Mouse (Mus musculus) hindbrain, embryonic 16.5 days (tissue): ENCODE results near the gene Catsperz. TPM values are rescaled to one million over a fixed set of nuclear protein-coding genes. Genes with fewer than 3 reads are reported as not detected.
"Not testable (repeated sequence)": the region's sequence is repeated elsewhere in the genome, so short reads cannot be mapped to it uniquely, and the experiment has no call there.

Source experiments
- ATAC-seq: fragments of 200-750 bp; cut with Nextera tagmentation; 2 replicates; pipeline ENCODE4 v1.8.0; 2017; ENCODE audit warnings: moderate TSS enrichment, moderate library complexity
- H3K27ac ChIP-seq: fragments of 300-500 bp; sonication (generic); 2 replicates; pipeline ENCODE4 v1.5.1; 2014; ENCODE audit warnings: low read depth, mild to moderate bottlenecking, control low read depth, low read length, moderate library complexity
- H3K27me3 ChIP-seq: fragments of 300-500 bp; sonication (generic); replicated peaks from 2 replicates; pipeline ENCODE4 v1.6.1; 2014; ENCODE audit warnings: low read length; ENCODE audit not compliant: control insufficient read depth, insufficient read depth
- H3K36me3 ChIP-seq: fragments of 300-500 bp; sonication (generic); 2 replicates; pipeline ENCODE4 v1.6.1; 2014; ENCODE audit warnings: mild to moderate bottlenecking, low read length, moderate library complexity, mixed read lengths; ENCODE audit not compliant: control insufficient read depth, insufficient read depth
- H3K4me1 ChIP-seq: fragments of 300-500 bp; sonication (generic); 2 replicates; pipeline ENCODE4 v1.6.1; 2014; ENCODE audit warnings: low read depth, low read length; ENCODE audit not compliant: control insufficient read depth, insufficient read depth
- H3K4me2 ChIP-seq: fragments of 300-500 bp; sonication (generic); 2 replicates; pipeline ENCODE4 v1.6.1; 2014; ENCODE audit warnings: mild to moderate bottlenecking, low read length, control low read depth, moderate library complexity
- H3K4me3 ChIP-seq: fragments of 300-500 bp; sonication (generic); 2 replicates; pipeline ENCODE4 v1.5.1; 2014; ENCODE audit warnings: mild to moderate bottlenecking, low read length, control low read depth, moderate library complexity
- H3K9ac ChIP-seq: fragments of 300-500 bp; sonication (generic); 2 replicates; pipeline ENCODE4 v1.6.1; 2014; ENCODE audit warnings: low read depth, mild to moderate bottlenecking, control low read depth, low read length, moderate library complexity
- H3K9me3 ChIP-seq: fragments of 300-500 bp; sonication (generic); 2 replicates; pipeline ENCODE4 v1.6.1; 2014; ENCODE audit warnings: mild to moderate bottlenecking, low read length, moderate library complexity; ENCODE audit not compliant: control insufficient read depth
- WGBS: fragments of 180-500 bp; shearing (Covaris S2); extraction: QIAGEN DNeasy Blood & Tissue Kit; methylation state at CpG from one replicate; pipeline ENCODE4 v1.1.7; 2014; 5-methylcytosine and 5-hydroxymethylcytosine counted together
- polyA plus RNA-seq: library from polyadenylated mRNA; unstranded; fragments of >200 nt; fragmentation: Nextera tagmentation; extraction: Ambion mirVana; gene quantifications from 2 replicates; pipeline ENCODE4 v1.2.1, GENCODE M21; 2015

Catsperz gene
- polyA plus RNA-seq, 1 experiment from 2014 or later: 3.3 TPM

DNA sequence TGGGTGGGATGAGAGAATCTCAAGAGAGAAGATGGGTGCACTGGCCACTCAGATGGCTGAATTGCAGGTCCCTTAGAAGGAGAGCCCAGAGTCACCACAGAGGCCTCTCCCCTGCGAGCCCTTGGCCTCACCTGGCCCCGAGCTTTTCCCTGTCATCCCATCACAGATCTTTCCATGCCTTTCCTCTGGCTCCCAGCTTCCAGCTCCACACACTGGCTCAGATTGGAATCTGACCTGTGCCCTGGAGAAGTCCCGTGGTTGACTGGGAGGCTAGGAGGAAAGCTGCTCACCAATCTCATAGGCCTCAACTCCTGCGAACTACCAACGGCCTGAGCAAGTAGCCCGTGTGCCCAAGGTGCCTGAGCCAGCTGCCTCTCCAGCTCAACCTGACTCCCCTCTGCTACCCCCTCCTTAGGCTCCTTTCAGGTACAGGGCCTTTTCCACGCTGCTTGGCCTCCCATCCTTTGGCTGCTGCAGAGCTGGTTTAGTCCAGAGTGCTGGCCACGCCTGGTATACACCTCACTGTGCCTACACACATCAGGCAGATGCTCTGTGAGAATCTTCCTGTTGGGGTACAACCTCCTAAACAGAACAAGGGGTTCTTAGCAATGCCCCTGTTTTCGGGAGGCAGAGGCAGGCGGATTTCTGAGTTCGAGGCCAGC is 19.6 kb downstream of the Catsperz start:
- Histone ChIP-seq H3K4me1 (peaks cover 20% of the 10 kb centered on the region), H3K9me3 (no peaks in the 10 kb centered on the region), H3K27ac (no peak overlapping the region), H3K4me2 (no peak overlapping the region), H3K27me3 (no peaks in the 10 kb centered on the region), H3K4me3 (no peak overlapping the region), H3K36me3 (peaks cover 19% of the 10 kb centered on the region), H3K9ac (no peak overlapping the region)
- 93% methylated on average over 11 of the region's 11 CpGs for WGBS
- no peak for ATAC-seq

DNA sequence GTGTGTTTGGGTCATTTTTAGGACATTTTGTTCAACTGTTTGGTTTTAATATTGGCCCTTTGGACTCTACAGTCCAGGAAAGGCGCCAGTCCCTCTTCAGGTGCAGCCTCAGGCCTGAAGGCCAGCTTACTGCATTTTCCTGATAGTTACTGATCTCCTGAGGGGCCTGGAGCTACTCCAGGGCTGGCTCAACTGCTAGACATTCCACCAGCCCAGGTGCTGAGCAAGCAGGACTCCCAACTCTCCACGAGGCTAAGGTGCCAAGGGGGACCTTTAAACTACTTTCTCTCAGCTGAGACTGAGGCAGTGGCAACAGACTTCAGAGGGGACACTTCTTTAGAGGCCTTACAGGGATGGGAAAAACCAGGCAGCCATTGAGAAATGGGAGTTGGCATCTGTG is 20.3 kb downstream of the Catsperz start:
- H3K4me1 ChIP-seq: peaks cover 20% of the 10 kb centered on the region
- no peaks in the 10 kb centered on the region for H3K27me3 ChIP-seq
- H3K36me3 ChIP-seq: peaks cover 19% of the 10 kb centered on the region
- no peak overlapping the region for H3K27ac ChIP-seq
- no peak overlapping the region for H3K4me3 ChIP-seq
- no peak overlapping the region for H3K4me2 ChIP-seq
- ATAC-seq: no peak
- whole genome bisulfite sequencing: 85% methylated on average over 2 of the region's 2 CpGs
- no peak overlapping the region for H3K9ac ChIP-seq
- no peaks in the 10 kb centered on the region for H3K9me3 ChIP-seq

DNA sequence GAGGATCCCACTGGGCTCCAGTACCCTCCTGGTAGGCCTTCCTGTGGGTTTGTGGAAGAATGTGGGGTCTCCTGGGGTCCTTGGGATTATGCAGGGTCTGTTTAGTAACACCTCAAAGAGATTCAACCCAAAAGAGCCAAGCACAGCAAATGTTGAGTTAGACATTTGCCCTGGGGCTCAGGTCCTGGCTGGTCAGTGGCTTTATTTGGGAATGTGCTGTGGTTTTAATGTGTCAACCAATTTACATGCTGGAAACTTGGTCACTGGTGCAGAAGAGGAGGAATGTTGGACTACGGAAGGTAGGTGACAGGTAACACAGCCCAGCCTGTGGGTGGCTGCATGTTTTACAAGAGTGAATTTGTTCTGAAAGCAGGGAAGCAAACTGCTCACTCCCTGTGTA is 22.1 kb downstream of the Catsperz start:
- ATAC-seq: no peak
- Histone ChIP-seq H3K36me3 (peaks cover 19% of the 10 kb centered on the region), H3K27me3 (no peaks in the 10 kb centered on the region), H3K4me1 (peaks cover 10% of the 10 kb centered on the region), H3K4me3 (no peak overlapping the region), H3K9me3 (no peaks in the 10 kb centered on the region), H3K9ac (no peak overlapping the region), H3K27ac (no peak overlapping the region), H3K4me2 (no peak overlapping the region)
- 97% methylated on average over 1 of the region's 1 CpGs for WGBS

DNA sequence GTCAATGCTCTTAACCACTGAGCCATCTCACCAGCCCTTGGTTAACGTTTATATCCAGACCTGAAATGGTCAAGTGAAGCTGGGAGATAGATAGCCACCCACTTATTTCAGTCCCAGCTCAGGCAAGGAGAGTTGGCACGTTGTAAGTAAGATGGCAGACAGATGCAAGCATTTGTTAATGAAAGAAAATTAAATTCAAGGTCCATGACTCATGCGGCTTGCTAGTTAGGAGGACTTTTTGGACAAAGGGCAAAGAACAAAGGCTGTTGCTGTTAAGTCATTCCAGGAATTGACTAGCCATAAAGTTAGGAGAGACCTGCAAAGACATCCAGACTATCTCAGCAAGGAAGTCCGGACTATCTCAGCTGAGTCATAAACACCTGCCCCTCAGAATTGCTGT is 25.5 kb downstream of the Catsperz start:
- WGBS: 86% methylated on average over 4 of the region's 4 CpGs
- no peaks in the 10 kb centered on the region for H3K4me1 ChIP-seq
- ATAC-seq: no peak
- no peaks in the 10 kb centered on the region for H3K27me3 ChIP-seq
- no peak overlapping the region for H3K27ac ChIP-seq
- no peaks in the 10 kb centered on the region for H3K36me3 ChIP-seq
- H3K4me3 ChIP-seq: no peak overlapping the region
- H3K9me3 ChIP-seq: no peaks in the 10 kb centered on the region
- no peak overlapping the region for H3K9ac ChIP-seq
- H3K4me2 ChIP-seq: no peak overlapping the region

DNA sequence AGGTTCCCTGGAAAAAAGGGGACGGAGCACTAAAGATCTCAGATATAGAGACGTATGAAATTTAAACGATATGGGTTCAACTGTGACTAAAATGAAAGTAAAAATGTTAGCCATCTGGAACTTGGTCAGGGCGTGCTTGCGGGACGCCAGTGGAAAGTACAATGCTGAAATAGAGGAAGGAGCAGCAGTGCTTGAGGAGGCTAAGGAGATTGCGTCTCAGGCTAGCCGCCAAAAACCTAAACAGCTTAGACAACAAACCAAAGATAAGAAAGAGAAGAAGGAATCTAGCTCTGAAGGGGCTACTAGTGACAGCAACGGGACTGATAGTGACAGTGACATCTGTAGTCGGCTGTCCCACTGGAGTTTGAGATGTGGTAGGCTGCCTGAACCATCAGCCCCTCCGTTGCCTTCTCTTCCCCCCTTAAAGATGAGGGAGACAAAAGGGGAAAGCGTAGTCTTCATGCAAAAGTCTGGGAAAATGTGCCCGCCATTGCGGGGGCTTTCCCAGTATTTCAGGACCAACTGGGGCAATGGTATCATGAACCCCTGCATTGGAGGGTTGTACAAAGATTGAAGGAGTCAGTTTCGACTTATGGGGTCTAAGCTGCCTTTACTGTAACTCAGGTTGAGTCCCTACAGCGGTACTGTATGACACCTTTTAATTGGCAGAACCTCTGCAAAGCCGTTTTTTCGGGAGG is 29.4 kb downstream of the Catsperz start:
- not testable (repeated sequence) for H3K9ac ChIP-seq, H3K27ac ChIP-seq, H3K27me3 ChIP-seq, H3K9me3 ChIP-seq, H3K4me2 ChIP-seq, ATAC-seq, H3K4me3 ChIP-seq, H3K36me3 ChIP-seq, H3K4me1 ChIP-seq
- WGBS: 94% methylated on average over 18 of the region's 18 CpGs

DNA sequence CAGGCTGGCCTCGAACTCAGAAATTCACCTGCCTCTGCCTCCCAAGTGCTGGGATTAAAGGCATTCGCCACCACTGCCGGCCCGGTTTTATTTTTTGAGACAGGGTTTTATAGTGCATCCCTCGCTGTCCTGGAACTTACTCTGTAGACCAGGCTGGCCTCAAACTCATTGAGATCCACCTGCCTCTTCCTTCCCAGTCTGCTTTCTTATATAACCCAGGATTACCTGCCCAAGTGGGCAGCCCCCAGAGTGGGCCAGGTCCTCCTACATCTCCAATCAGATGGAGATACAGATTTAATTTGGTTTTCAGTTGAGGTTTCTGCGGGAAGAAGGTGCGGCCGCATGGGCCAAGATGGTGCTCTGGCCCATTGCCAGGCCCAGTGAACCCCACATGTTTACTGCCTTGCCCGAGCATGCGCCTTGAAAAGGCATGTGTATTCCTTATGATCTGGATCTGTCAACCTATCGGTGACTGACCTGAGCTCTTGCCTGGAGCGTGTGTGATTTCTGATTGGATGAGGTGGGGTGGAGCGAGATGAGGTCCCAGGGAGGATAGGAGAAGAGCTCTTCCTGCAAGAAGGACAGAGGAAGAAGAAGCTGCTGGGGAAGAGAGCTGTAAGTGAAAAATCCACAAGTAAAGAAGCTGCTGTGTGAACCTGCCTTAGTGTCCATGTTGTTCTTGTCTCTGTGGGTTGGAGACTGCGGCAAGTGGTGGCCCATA is 31.3 kb downstream of the Catsperz start:
- H3K4me3 ChIP-seq: no peak overlapping the region
- no peaks in the 10 kb centered on the region for H3K4me1 ChIP-seq
- no peak overlapping the region for H3K9ac ChIP-seq
- no peak for ATAC-seq
- no peak overlapping the region for H3K27ac ChIP-seq
- no peaks in the 10 kb centered on the region for H3K36me3 ChIP-seq
- H3K4me2 ChIP-seq: no peak overlapping the region
- no peaks in the 10 kb centered on the region for H3K9me3 ChIP-seq
- 94% methylated on average over 14 of the region's 14 CpGs for WGBS
- no peaks in the 10 kb centered on the region for H3K27me3 ChIP-seq

DNA sequence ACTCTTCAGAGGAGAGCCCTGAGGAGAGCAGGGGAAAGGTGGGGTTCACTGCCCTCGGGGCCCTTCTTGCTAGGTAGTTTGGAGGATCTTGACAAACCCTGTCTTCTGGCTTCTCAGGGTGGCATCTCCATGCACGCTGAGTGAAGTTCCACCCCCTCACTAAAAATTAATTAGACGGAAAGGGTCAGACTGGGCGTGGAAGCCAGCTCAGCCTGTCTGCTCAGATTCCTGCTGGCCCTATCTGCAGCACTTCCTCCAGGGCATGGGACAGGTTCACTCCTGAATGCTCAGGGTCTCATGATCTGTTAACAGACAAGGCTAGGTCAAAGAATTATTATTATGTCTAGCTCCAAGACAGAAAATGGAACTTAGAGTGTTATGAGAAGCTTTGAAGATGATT is 32.7 kb downstream of the Catsperz start:
- no peaks in the 10 kb centered on the region for H3K4me1 ChIP-seq
- H3K36me3 ChIP-seq: no peaks in the 10 kb centered on the region
- no peaks in the 10 kb centered on the region for H3K27me3 ChIP-seq
- no peak overlapping the region for H3K4me2 ChIP-seq
- H3K27ac ChIP-seq: no peak overlapping the region
- no peak for ATAC-seq
- no peak overlapping the region for H3K4me3 ChIP-seq
- no peak overlapping the region for H3K9ac ChIP-seq
- 68% methylated on average over 4 of the region's 4 CpGs for WGBS
- H3K9me3 ChIP-seq: no peaks in the 10 kb centered on the region

DNA sequence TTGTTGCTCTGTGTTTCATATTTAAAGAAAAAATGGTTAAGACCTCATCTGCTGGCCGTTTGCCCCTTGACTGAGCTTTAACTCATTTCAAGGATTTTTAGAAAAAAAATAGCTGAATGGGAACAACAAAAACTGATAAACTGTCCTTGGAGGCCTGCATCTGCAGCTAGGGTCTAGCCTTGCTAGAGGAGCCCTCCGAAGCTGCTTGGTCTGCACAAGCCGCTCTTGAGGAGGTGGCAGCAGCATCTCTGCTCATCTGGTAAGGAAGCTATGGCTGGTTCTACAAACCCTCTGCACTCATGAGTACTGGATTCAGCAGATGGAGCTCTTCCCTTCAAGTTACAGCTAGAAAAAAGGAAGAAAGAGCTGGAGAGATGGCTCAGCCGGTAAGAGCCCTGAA is 47.2 kb downstream of the Catsperz start:
- H3K4me1 ChIP-seq: no peaks in the 10 kb centered on the region
- no peak overlapping the region for H3K27ac ChIP-seq
- no peak overlapping the region for H3K9ac ChIP-seq
- ATAC-seq: no peak
- H3K9me3 ChIP-seq: peaks cover 10% of the 10 kb centered on the region
- no peak overlapping the region for H3K4me2 ChIP-seq
- no peak overlapping the region for H3K4me3 ChIP-seq
- no peaks in the 10 kb centered on the region for H3K36me3 ChIP-seq
- WGBS: 84% methylated on average over 4 of the region's 4 CpGs
- no peaks in the 10 kb centered on the region for H3K27me3 ChIP-seq

DNA sequence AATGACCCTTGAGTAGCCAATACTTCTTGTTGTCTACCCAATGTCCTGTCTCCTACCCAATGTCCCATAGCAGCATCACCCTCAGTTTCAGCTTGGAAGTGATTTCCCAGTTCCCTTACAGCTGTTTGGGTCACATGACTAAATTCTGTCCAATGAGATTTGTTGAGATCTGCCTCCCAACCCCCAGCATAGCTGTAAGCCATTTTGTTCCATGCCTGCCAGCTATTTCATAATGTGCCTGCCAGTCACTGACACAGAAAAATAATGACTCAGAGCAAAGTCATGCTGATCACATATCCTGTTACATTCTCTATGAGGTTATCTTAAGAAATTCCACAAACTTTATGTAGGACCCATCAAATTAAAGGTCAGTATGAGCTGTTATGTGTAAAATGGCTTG is 48.4 kb downstream of the Catsperz start:
- H3K27me3 ChIP-seq: no peaks in the 10 kb centered on the region
- H3K4me3 ChIP-seq: no peak overlapping the region
- no peak overlapping the region for H3K27ac ChIP-seq
- H3K9ac ChIP-seq: no peak overlapping the region
- no peaks in the 10 kb centered on the region for H3K4me1 ChIP-seq
- H3K9me3 ChIP-seq: peaks cover 10% of the 10 kb centered on the region
- no peak overlapping the region for H3K4me2 ChIP-seq
- no peak for ATAC-seq
- H3K36me3 ChIP-seq: no peaks in the 10 kb centered on the region
